Mouse (Mus musculus): Measurements from ENCODE around the gene Gm9970.

The Gm9970 gene

DNA sequence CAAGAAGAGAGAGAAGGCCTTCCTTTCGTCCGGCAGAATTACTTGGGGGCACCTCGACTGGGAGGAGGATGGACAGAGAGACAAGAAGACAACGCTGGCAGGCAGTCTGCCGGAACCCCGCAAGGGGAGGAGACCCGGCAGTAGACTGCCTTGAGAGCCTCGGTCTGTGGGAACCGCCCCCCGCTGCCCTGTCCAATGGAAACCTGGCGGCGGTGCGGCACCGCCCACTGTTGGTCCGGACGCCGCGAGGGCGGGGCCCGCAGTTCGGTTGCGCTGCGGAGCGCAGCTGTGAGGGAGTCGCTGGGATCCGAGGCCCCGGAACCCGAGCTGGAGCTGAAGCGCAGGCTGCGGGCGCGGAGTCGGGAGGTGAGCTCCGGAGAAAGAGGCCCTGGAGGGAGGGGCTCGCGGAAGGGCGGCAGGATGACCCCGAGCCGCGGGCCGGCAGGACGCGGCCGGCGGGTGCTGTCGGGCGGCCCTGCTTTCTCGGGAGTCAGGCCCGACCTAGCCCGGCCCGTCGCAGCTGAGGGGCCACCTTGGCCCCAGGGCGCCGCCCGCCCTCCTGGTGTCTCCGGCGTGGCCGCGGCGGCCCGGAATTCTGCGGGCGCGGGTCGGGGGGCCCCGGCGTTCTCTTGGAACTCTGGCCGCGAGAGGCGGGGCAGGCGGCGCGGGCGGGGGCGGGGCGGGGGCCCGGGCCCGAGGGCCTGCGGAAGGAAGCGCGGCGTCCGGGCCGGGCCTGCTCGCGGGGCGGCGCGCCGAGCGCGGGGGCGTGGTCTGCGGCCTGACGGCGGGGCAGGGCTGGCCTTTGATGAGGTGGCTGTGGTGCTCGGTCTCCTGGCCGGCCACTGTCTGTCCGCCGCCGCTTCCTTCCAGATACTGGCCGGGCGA is at the start of gene Gm9970, which contains the start of gene Nrbp1:
TSS of gene Gm9970 (minus strand) at position 596 of the 885 bp plus-strand sequence.
TSS of gene Nrbp1 (plus strand) at position 228 of the 885 bp plus-strand sequence.
- DNase-seq (ENCODE audit: low read depth, low spot score) = peak; percentile 92

GRCm38 (mm10) chr5:31289626-31290230 is 48.7 kb upstream of the Gm9970 start:
- DNase-seq (ENCODE audit: low read depth, low spot score) = no peak

DNA sequence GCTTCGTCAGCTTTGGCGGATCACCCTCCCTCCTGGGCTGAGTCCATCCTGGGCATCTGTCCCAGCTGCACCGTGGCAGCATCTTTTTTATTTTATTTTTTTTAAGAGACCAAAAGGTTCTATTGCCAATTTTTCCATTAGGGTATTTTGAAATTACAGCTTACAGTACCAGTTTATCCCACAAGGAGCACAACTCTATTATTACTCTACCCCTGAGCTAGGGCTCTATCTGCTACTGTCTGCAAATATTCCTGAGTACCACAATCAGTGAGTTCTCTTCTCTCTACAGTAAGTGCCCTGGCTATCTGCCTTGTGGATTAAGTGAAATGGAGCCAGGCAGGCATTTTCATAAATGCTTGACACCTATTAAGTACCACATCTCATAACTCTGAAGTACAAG is 47.6 kb upstream of the Gm9970 start:
- no peak for DNase-seq (ENCODE audit: low read depth, low spot score)

GRCm38 (mm10) chr5:31288225-31288624 is 47.2 kb upstream of the Gm9970 start:
- no peak for DNase-seq (ENCODE audit: low read depth, low spot score)

GRCm38 (mm10) chr5:31279245-31279988 is 38.4 kb upstream of the Gm9970 start:
- no peak for DNase-seq (ENCODE audit: low read depth, low spot score)

DNA sequence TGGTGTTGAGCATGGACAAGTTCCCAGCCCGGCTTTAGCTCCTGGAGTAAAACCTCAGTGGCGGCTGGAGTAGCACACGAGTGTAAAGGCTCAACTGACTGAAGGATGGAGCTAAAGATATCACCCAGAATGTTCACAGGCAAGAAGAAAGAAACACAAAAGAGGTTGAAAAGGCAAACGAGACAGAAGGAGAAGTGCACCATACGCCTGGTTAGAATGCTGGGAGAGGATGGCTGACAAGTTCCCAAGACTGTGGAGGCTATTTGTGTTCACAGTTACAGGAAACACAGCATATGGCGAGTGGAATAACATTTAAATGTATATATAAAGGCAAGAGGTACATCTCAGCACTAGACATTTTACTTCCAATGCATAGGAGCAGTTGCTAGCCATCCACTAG is 32.0 kb upstream of the Gm9970 start:
- no peak for DNase-seq (ENCODE audit: low read depth, low spot score)

DNA sequence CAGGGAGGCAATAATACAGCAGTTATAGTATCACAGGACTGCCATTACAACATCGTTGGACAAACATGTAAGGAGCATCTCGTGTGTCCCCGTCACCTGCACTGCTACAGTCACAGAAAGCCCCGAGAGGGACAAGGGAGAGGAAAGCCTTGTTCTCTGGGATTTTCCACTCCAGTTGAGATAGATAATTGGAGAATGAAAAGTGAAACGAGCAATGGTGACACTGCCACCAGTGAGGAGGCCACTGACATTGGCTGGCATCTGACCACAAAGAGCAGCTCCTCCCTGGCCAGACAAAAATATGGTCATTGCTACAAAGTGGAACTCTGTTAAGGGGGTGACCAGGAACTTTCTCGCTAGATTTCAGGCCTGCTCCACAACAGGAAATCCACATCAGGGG is 26.7 kb upstream of the Gm9970 start:
- no peak for DNase-seq (ENCODE audit: low read depth, low spot score)

DNA sequence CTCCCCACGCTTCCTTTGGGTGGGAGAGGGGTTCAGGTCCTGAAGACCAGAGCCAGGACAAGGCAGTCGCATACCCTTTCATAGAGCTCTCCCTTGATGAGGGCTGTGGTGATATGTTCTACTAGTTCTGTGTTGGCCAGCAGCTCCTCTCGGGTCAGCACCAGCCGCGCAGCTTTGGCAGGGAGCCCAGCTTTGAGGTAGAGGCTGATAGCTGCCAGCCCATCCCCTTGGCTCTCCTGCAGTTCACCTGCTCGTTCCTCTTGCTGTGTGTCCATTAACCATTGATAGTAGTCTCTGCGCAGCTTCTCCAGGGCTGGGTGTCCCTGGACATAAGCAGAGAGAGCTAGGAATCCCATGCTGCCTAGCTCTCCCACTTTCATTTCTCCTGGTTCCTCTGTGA is 25.1 kb upstream of the Gm9970 start:
- DNase-seq (ENCODE audit: low read depth, low spot score) = no peak

DNA sequence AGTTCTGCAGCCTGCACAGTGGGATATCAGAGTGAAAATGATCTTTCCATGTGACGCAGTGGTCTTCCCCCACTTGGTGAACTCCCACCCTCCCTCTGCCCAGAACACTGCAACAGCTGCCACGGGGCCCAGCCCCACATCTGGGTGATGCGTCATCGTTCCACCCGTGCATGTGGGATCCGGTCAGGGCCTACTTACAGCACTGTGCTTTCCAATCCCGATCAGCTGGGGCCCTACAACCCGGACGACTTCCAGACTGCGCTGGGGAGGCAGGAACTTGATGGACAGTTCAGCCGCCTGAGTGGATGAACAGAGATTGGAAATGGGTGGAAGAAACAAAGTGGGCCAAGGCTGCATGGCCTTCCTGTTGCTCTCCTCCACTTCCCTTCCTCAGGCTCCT is 16.6 kb upstream of the Gm9970 start:
- no peak for DNase-seq (ENCODE audit: low read depth, low spot score)

DNA sequence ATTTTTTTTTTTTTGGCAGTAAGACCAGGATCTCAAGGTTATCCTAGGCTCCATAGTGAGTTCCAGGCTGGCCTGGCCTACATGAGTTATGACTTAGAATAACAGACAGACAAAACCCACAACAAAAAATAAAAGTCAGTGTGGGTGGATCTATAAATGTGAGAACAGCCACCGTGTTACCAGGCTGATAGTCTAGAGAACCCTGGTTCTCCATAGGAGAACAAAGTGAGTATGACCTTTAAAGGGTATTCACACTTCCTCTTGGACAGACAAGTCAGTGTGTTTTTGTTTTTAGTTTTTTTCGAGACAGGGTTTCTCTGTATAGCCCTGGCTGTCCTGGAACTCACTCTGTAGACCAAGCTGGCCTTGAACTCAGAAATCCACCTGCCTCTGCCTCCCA is 14.9 kb upstream of the Gm9970 start:
- DNase-seq (ENCODE audit: low read depth, low spot score) = no peak

- no peak for DNase-seq (ENCODE audit: low read depth, low spot score)
Measured at GRCm38 (mm10) chr5:31255381-31255780, 14.3 kb upstream of the Gm9970 start.

DNA sequence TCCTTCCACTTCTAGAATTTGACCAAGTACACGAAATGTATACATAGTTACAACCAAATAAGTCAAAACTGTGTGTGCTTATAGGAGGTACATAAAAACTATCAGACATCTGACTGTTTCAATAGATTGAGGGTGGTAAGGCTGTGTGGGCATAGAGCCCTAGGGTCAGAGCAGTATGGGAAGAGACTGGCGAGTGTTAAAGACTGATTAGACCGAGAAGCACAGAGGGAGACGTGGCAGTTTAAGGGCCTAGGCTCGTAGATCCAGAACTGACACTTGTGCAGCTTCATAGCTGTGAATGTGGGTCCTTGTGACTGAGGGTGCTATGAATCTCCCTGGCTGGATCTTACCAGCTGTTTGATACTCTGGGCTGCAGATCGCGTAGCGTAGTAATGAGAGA is 13.9 kb upstream of the Gm9970 start:
- no peak for DNase-seq (ENCODE audit: low read depth, low spot score)

- peak; percentile 48 for DNase-seq (ENCODE audit: low read depth, low spot score)
Measured at GRCm38 (mm10) chr5:31254452-31254851, 13.4 kb upstream of the Gm9970 start.

DNA sequence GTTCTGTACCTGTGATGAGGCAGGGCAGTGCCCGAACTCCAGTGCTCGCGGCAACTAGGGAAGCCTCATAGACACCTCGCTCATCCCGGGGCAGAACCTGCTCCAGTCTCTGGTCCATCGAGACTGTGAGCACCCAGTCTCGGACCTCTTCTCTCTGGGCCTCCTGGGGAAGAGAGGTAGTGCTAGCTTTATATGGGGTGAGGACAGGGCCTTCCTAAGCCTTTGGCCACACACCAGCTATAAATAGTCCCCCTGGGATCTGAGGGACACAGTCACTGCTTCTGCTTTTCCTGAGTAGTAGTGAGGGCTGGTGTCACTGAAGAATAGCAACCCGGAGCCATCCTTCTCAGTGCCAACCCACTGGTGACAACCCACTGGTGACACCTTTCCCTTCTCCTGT is 12.8 kb upstream of the Gm9970 start:
- DNase-seq (ENCODE audit: low read depth, low spot score) = no peak

- DNase-seq (ENCODE audit: low read depth, low spot score) = peak; percentile 26
Measured at GRCm38 (mm10) chr5:31252795-31253545, 11.9 kb upstream of the Gm9970 start.

GRCm38 (mm10) chr5:31252151-31252550 is 11.1 kb upstream of the Gm9970 start:
- no peak for DNase-seq (ENCODE audit: low read depth, low spot score)

DNA sequence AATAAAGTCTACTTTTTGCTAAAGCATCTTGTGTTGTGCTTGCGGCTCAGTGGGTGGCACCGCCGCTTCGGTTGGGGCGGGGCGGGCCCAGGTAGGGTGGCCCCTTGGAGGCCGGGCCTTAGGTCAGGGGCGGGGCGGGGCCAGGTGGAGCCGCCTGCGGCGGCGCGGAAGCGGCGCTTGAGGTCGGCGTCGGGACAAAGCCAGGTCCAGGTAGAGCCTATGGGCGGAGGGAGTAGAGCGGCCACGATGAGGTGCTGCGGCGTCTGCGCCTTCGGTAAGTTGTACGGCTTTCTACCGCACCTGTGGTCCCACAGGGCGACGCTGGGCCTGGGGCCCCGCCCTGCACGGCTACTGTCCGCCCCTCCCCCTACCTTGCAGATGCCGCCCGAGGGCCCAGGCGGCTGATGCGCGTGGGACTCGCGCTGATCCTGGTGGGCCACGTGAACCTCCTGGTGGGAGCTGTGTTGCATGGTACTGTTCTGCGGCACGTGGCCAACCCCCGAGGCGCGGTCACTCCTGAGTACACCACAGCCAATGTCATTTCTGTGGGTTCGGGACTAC is 10.6 kb upstream of the Gm9970 start, which contains the start of gene Krtcap3:
TSS of gene Krtcap3 (plus strand) at position 151 of the 561 bp plus-strand sequence.
- DNase-seq (ENCODE audit: low read depth, low spot score) = peak; percentile 67

GRCm38 (mm10) chr5:31250716-31251115 is 9.7 kb upstream of the Gm9970 start:
- no peak for DNase-seq (ENCODE audit: low read depth, low spot score)

- no peak for DNase-seq (ENCODE audit: low read depth, low spot score)
Measured at GRCm38 (mm10) chr5:31242191-31242590, 1.2 kb upstream of the Gm9970 start.

- no peak for DNase-seq (ENCODE audit: low read depth, low spot score)
Measured at GRCm38 (mm10) chr5:31241522-31242034, 546 bp upstream of the Gm9970 start.

DNA sequence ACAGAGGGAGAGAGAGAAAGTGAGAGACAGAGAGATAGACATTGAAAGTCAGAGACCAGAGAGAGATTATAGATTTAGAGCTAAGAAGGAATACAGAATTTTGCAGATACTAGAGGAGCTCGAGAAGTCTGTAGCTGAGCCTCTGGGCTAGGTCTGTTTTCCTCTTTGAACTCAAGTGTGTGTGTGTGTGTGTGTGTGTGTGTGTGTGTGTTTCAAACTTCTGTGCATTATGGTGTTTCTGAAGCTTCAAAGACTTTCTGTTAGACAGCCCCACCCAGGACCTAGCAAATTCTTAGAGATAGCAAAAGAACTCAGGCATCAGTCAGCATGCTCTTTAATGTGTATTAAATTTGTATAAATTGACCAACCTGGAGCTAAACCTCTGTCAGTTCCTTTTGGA is 14.4 kb downstream of the Gm9970 start:
- no peak for DNase-seq (ENCODE audit: low read depth, low spot score)

All from ES-CJ7 (cell line).